Mouse (Mus musculus) T-helper 2 cell (primary cell): ENCODE data around the gene Serinc1.
"Not testable (repeated sequence)": the region's sequence is repeated elsewhere in the genome, so short reads cannot be mapped to it uniquely, and the experiment has no call there.

Experiments used
- in situ Hi-C: fragments of 300-600 bp; cut with MboI, MseI; formaldehyde crosslinking; loops from one replicate; pipeline ENCODE4 v1.15.1; 2025; ENCODE audit warnings: high pct_unique_total_duplicates

Gene Serinc1

DNA sequence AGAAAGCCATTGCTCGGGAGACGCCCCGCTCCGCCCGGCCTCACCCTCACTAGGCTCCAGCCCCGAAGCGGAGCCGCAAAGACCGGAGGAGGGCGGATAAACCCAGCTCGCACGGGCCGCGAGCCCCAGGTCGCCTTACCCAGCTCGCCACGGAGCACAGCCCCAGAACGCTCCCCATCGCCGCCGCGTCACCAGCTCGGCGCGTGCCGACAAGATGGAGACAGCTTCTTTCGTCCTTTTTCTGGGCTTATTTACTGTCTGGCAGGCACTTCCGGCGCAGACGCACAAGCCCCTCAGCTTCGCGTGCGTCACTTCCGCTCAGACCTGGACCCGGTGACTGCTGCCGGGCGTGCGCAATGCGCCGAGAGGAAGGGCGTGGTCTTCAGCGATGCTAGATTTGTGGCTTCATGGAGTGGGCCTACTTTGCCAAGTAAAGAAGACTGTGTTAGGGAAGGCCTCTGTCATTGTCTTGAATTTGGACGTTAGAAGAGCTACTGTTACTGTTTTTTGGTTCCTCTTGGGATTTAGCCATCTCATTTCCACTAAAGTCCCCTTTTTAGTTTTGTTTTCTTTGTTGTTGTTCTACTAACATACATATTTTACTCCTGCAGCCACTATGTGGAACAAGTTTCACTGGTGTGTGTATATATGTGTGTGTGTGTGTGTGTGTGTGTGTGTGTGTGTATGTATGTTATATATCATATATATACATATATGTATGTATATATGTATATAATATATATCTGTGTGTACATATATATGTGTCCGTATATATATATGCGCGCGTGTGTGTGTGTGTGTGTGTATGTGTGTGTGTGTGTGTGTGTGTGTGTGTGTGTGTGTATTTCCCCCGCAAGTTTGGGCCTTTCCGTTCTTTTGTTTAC, at the start of gene Serinc1:
Gene Serinc1 (minus strand): TSS at position 313 of the 884 bp plus-strand sequence.
- in situ Hi-C loops: no loop called here

DNA sequence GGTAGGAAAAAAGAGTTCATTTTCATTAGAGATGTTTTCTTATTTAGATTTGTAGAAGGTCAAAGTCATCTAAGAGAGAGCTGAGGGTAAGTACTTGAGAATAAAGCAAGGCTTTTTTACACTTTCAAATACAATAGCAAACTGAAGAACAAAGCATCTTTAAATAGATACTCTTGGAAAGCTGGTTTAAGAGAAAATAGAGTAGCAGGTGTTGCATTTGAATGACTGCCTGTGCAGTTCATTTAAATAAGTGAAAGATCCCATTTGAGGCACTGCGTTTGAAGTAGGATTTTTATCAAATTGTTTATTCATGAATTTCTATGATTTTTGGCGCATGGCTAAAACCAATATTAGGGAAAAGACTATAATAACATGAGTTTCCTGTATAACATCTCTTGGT, 44.4 kb upstream of the Serinc1 start:
- in situ Hi-C loops: loop anchor here (25.0 kb wide), 1 partner anchor 261 kb away; no protein-coding TSS in a partner anchor

- in situ Hi-C loops: no loop called here
These were observed 39.8 kb upstream of the Serinc1 start for GRCm38 (mm10) chr10:57572130-57572529.

GRCm38 (mm10) chr10:57571211-57571730, 38.9 kb upstream of the Serinc1 start:
- in situ Hi-C loops: no loop called here

GRCm38 (mm10) chr10:57569023-57569931, 36.9 kb upstream of the Serinc1 start:
- in situ Hi-C loops: no loop called here

- in situ Hi-C loops: no loop called here
These were observed 33.9 kb upstream of the Serinc1 start for GRCm38 (mm10) chr10:57566221-57566620.

DNA sequence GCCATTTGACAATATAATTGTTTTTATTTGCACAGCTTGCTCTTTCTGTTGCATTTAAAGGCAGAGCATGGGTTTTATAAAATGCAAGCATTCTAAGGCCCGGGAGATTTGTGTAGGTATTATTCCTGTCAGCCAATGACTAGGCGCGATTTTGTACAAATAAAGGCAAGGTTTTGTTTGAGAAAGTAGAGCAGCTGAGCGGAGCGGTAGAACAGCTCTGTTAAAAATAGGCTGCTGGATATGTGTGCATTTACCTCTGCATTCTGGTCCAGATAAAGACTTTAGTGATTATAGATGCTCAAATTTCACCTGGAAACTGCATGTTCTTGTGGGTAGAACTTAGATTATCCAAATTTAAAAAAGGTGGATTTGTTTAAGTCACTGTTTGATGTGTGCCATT, 25.3 kb upstream of the Serinc1 start:
- in situ Hi-C loops: no loop called here

- in situ Hi-C loops: no loop called here
These were observed 21.4 kb upstream of the Serinc1 start for GRCm38 (mm10) chr10:57553719-57554118.

- in situ Hi-C loops: no loop called here
These were observed 17.3 kb upstream of the Serinc1 start for GRCm38 (mm10) chr10:57549631-57550030.

DNA sequence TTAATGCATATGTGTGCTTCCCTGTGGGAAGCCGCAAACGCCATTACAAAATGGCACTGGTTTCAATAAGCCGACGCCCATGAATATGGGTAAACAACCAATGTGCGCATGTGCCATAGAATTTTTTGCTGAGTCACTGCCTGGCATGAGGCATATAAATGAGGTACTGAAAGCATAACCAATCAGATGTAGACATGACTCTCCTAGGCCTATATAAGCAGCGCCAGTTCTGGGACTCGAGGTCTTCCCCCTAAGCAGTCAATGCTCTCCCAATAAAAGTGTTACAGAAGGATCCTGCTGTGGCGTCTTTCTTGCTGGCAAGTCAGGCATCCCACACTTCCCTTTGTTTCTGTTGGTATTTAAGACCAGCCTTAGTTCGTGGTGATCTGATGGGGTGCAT, 11.6 kb upstream of the Serinc1 start:
- in situ Hi-C loops: not testable (repeated sequence)

GRCm38 (mm10) chr10:57531616-57532217, 613 bp downstream of the Serinc1 start:
- in situ Hi-C loops: no loop called here

DNA sequence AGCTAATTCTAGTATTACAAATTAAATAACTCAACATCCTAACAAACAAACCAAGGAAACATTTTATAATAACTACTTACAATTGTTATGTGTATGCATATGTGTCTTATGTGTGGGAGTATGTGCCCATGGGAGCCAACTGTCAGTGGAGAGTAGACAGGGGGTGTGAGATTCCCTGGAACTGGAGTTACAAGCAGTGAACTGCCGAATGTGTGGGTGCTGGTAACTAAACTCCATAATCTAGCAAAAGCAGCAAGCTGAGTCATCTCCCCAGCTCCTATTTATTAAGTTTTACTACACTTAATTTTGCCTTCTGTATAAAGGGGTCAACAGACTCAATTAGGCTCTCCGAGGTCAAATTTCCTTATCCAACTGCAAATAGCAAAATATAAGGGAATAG, 1.3 kb downstream of the Serinc1 start:
- in situ Hi-C loops: no loop called here

DNA sequence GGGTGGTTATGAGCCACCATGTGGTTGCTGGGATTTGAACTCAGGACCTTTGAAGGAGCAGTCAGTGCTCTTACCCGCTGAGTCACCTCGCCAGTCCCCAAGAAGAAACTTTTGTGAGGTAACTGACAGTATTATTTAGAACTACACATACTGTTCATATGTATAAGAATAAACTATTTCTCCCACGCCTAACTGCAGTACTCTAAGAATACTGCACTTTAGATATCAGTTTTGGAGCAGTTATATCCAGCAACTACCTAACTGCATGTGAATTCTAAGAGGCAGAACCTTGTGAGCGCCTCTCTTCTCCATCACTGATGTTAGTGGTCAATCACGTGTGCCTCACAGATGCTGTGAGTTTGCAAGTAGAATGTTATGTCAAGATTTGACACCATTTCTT, 5.9 kb downstream of the Serinc1 start:
- in situ Hi-C loops: loop anchor here (5.0 kb wide), 1 partner anchor 34 kb away; no protein-coding TSS in a partner anchor

- in situ Hi-C loops: loop anchor here (25.0 kb wide), 1 partner anchor 947 kb away; no protein-coding TSS in a partner anchor
These were observed 17.1 kb downstream of the Serinc1 start for GRCm38 (mm10) chr10:57515278-57515677.

GRCm38 (mm10) chr10:57514616-57515015, 17.7 kb downstream of the Serinc1 start:
- in situ Hi-C loops: loop anchor here (25.0 kb wide), 1 partner anchor 948 kb away; no protein-coding TSS in a partner anchor

DNA sequence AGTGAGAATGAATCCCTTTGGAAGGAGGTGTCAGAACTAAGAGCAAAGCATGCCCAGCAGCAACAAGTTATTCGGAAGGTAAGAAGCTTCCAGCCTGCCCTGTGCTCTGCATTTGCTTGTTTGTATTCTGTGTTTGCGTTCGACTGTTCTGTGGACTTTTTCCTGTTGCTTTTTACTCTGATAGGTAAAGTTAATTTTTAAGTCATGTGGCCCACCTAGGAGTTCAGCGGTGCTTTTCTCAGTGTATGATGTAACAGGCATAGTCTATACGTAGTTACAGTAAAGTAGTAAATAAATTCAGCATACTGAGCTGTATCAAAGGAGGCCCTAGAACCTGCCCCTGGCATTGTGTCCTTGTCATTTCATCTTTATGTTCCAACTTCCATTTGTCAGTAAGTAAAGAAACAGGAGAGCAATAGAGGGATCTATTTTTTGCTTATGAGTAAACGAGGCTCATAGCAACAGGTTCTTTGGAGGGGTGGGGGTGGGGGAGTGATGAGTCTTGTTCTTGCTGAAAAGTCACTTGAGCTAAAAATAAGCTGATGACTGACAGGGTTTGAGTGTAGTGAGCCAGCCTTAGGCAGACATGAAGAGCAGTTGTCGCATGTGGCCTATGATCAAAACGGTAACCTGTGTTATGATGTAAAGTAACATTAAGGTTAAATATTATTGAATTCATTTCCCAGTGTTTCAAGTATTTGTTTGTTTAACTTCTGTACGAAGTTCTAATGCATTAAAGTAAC, 32.7 kb downstream of the Serinc1 start:
- in situ Hi-C loops: loop anchor here (25.0 kb wide), 1 partner anchor 963 kb away; no protein-coding TSS in a partner anchor

DNA sequence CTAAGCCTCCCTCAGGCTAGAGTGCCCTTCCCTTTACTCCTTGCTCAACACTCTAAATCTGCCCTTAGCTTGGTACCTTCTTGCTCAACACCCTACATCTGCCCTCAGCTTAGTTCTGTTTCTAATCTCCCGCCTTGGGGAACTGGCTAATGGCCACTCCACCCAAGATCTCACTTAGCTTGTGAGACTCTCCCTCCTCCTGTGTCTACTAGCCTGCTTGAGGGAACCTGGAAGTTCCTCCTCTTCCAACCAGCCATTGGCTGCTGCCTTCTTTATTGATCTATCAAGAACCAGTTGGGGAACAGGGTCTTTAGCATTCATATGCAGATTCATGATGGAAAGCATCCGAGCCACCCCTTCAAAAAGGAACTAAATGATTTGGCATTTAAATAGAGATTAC, 40.3 kb downstream of the Serinc1 start:
- in situ Hi-C loops: loop anchor here (5.0 kb wide), 1 partner anchor 35 kb away; no protein-coding TSS in a partner anchor

- in situ Hi-C loops: no loop called here
These were observed 43.7 kb downstream of the Serinc1 start for GRCm38 (mm10) chr10:57488591-57488990.

GRCm38 (mm10) chr10:57487201-57487600, 45.1 kb downstream of the Serinc1 start:
- in situ Hi-C loops: no loop called here

DNA sequence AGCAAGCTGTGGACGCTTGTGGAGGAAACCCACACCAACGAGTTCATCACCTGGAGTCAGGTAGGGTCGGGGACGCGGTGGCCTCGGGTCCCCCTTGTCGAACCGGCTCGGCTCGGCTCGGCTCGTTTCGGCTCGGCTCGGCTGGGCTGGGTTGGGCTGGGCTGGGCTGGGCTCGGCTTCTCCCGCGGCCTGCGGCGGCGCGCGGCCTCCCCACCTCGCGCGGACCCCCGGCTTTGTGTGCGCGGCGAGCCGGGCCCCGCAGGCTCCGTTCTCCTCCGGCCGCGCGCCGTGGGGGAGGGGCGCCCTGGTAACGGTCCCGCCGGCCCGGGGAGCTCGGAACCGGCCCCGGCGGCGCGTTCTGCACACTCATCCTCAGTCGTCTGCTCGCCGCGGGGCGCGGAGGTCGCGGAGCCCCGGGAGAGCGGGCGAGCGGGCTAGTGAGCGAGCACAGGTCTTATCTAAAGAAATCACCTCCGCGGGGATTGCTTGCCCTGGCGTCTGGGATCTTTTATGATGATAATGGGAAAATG, 45.7 kb downstream of the Serinc1 start:
- in situ Hi-C loops: no loop called here
